Mouse (Mus musculus): ENCODE results near the gene Tmem132b.

Gene Tmem132b

DNA sequence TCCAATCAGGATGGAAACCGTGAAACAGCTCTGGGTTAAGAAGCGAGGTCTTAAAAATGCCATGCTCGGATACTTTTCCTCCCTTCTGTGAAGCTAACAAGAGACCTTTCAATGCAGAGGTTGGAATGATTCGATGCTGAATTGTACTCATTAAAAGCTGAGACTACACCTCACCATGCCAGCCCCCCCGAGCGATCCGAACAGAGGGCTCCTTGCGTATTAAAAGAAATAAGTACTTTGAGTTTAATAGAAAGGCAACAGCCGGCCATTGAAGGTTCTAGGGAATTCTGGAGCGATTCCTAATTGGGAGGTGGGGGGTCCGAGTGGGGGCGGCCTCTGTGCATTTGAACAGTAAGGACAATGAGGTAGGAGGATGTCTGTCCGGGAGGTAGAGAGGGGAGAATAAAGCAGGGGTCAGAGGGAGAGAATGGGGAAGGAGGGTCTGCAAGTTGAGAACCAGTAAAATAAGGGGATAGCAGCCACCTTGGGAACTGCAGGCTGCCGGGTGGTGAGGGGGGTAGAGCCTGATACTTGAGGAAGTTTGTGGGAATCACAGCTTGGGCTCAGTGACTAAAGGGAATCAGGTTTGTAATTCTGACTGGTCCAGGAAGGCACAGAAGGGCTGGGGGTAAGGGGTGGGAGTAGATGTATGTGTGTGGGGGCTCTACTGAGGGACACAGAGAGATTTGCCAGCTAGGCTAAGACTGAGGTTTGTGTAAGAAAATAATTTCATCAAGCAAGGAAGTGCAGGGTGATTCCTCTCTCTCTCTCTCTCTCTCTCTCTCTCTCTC, 127.6 kb downstream of the Tmem132b start:
- no peak for DNase-seq (ENCODE audit: low spot score in 2 of 2)

DNA sequence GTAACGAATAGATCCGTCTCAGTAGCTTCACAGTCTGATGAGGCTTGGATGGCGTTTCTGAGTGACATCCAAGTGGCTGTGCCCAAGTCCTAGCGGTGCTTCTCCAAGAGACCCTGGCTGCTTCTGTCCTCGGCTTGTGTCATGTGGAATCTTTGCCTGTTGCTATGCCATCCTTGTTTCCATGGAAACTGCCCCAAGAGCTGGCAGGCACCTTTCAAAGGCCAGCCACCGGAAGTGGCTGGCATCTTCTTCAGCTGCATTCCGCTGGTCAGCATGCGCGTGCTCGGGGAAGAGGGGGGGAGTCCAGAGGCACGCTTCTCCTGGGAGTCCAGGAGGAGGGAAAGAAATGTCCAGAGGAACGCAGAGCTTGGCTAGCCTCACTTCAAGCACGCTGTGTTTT, 144.0 kb downstream of the Tmem132b start:
- DNase-seq (ENCODE audit: low spot score in 2 of 2), result no peak

DNA sequence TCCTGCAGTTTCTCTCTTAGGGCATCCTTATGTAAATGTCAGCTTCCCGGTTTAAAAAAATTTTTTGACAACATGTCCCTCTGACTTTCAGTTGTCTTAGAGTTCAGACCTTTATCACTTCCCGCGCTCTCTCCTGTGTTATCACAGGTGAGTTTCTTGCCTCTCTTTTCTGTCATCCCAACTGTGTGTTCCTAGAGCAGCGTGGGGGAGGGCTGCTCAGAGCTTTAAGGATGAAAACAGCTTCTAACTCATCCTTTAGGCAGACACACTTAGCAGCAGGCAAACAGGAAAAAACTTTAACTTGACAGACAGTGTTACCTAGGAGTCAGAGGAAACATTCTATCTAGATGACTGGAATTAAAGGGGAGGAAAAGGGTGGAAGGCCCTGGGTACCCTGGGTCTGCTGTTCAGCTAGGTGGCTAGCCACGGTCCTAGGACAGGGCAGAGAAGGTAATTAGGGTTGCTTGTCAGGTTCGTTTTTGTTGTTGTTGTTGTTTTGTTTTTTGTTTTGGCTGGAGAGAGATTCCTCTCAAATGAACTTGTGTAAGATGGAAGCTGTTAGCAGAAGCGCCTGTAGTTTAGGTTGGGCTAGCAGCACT, 144.6 kb downstream of the Tmem132b start:
- DNase-seq (ENCODE audit: low spot score in 2 of 2), result no peak

DNA sequence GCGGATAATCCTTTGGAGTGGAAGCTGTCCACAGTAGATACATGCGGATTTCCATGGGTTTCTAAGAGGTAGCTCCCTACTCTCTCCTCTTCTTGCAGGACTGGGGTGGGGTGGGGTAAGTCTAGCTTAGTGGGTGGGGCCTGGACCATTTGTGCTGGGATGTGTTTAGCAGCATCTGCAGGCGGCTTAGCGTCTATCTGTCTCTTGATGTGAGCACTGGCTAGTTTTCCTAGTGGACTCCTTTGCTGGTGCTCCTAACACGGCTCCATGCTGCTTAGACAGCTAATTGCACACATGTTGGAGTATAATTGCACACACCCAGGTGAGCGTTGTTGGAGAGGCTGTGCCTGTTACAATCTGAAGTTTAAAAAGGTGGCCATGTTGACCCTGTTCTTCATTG, 149.3 kb downstream of the Tmem132b start:
- no peak for DNase-seq (ENCODE audit: low spot score in 2 of 2)

DNA sequence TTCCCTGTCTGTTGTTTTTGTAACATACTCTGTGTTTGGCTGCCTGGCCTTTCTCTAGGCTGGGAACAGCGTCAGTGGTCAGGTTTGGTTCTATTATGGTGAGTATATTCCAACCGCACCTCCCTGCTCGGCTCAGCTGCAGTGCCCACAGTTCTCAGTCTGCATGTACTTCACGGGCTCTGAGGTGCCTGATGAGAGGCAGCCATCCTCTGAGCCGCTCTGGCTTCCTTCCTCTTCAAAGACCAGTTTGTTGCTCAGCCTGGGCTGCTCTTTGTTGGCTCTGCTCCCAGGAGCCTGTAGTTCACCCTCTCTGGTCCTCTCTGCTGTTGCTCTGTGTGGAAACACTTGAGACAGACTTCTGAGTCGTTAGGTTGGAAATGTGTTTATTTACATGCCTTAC, 151.9 kb downstream of the Tmem132b start:
- no peak for DNase-seq (ENCODE audit: low spot score in 2 of 2)

DNA sequence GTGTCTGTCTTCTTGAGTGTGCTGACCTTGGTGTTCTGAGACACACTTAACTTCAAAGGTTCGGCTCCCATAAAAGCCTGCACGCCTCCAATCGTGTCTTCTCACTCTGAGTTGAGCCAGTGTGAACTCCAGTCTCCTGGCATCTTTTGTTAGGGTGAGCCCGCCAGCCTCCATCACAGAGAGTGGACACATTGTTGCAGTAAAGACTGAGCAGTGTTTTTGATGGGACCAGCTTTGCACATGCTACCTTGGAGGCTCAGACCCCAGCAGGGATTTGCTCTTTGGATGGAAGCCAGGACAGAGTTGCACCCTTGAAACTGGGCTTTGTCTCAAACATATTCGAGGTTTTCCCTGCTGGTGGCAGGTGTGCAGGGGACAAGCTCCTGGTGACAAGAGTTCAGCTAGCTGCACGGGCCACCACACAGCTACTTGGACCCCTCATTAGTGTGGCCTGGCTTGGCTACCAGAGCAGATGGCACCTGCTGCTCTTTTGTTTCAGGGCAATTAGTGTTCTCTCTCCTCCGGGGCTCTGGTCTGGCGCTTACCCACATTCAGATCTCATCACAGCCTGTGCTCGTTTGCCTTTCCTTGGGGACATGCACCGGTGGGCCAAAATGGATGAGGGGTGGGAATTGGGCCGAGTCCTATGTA, 154.2 kb downstream of the Tmem132b start:
- DNase-seq (ENCODE audit: low spot score in 2 of 2), result no peak

DNA sequence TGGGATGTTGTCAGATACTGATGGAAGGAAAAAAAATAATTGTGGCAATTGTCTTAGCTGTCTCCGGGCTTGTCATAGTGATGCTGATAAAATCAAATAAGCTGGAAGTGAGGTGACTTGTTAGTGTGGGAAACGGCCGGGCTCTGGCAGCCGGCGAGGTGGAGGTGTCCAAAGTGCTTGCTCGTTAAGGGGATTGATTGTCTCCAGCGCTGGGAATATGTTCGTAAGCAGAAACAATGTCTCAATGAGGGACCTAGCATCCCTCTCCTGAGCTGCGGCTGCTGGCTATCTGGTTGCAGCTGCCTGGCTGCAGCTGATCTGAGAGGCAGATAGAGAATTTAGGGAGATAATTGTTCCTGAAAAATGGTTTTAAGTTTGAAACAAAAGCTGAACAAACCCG, 161.0 kb downstream of the Tmem132b start:
- DNase-seq (ENCODE audit: low spot score in 2 of 2), result no peak

DNA sequence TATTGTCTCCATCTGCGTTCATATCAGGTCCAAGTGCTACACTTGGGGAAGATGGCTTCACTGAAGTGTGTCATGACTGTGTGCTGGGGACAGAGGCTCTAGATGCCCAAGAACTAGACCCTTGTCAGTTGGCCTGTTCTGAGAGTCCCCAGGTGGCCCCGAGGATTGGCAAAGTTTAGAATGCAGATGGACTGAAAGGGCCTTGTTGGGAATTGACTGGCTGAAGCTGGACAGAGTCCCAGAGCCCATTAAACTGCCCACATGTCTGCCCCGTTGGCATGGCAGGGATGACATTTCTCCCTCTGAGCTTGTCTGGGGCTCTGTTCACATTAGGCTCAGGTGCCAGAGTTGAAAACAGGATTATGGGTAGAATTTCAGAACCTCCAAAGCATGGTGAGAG, 167.8 kb downstream of the Tmem132b start:
- no peak for DNase-seq (ENCODE audit: low spot score in 2 of 2)

DNA sequence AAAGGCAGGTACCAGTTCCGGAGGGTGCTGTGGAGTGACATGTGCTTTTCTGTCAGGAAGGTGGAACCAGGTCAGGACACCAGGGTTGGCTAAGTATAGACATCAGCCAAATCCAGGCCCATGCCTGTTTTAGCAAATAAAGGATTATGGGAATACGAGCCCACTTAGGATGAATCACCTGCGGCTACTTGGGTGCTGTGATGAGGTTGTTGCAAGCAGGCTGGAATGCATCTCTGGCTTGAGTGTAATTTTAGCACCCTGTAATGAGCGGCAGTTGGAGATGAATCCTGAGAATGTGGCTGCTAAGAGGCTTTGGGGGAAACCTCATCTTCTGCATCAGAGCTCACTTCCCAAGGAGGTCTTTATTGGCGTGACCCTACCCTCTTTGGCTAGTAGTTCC, 168.7 kb downstream of the Tmem132b start:
- no peak for DNase-seq (ENCODE audit: low spot score in 2 of 2)

DNA sequence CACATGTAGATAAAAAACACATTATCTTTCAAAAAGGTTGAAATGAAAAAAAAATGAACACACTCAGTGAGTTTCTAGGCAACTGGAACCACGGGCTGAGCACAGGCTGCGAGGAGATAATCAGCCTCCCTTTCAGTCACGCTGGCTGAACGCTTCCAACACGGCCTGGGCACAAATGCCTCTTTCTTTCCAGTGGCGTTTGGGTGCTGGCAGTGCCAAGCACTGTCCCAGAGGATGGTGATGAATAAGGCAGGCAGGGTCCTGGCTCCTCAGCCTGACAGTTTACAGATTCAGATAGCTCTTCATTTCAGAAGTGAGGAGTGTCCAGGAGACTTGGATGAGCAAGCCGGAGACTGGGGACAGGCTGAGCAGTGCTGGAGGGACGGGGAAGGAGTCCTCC, 173.8 kb downstream of the Tmem132b start:
- DNase-seq (ENCODE audit: low spot score in 2 of 2), result no peak

DNA sequence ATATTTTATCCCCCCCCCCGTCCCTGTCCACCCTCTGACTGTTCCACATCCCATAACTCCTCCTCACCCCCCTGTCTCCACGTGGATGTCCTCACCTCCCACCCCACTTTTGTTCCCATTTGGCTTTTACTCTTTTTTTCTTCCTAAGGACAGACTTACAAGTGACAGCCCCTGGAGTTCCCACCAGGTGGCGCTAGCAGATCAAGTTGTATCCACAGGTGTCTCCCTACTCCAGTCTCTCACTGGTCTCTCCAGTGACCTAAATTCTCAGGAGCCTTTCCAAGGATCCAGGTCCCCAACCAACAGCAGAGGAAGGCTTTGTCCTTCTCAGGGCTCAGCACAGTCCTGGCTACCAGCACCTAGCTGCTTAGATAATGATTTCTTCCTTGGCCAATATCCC, 177.6 kb downstream of the Tmem132b start:
- peak in 1 of 2 experiments; percentile 66 for DNase-seq (ENCODE audit: low spot score in 2 of 2)

DNA sequence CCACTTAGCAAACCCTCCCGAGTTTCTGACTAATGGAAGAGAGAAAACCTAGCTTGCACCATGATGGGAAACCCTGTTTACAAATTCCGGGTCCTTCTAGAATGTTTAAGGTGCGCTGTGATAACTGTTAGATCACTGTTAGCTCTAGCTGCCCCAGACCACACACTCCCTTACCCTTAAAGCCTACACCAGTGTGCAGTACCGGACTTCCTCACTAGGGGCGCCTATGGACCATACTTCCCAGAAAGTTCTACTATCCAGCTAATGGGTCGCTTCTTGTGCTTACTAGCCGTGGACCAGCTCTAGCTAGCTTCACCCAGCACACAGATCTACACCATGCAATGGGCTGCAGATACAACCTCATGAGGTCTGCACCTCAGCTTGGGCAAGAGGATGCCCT, 195.2 kb downstream of the Tmem132b start:
- DNase-seq (ENCODE audit: low spot score in 2 of 2), result no peak

DNA sequence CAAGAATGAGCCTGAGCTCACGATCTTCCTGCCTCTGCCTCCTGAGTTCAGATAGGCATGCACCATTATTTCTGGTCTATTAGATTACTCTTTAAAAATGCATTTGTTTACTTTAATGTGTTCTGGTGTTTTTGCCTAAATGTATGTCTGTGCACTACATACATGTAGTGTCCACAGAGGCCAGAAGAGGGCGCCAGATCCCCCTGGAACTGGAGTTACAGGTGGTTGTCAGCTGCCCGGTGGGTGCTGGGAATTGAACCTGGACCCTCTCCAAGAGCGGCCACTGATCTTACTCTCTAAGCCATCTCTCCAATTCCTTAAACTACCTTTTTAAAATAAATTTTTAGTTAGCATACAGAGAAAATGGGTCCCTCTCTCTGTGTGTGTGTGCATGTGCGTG, 195.9 kb downstream of the Tmem132b start:
- no peak for DNase-seq (ENCODE audit: low spot score in 2 of 2)

DNA sequence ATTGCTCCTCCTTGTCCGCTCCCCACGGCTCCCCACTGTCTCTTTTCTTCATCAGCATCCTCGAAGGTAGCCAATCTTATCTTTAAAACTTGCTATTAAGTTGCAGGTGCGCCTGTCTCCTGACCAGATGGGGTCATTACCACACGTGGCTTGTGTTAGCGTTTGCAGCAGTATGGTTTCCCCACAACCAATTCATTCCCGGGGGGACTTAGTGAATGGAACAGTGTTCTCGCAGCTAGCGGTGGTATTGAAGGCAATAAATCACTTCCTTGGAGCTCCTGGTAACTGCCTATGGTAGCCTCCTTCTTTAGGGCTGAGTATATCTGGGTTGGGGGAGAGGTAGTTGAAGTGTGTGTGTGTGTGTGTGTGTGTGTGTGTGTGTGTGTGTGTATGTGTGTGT, 196.4 kb downstream of the Tmem132b start:
- DNase-seq (ENCODE audit: low spot score in 2 of 2), result no peak

DNA sequence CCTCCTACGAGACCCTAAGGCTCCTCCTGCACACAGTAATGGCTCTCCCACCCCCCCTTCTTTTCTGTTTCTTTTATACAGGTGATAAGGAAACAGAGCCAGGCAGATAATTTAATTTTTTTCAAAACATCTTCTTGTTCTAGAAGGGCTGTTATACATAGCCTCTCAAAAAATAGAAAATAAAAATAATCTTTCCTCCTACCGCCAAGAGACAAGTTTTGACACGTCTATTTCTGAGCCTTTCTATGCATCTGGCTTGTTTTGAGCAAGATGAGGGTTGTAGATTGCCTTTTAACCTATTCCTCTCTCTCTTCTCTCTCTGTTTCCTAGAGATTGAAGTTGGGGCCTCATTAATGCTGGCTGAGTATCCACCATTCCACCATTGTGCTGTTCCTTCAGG, 196.9 kb downstream of the Tmem132b start:
- no peak for DNase-seq (ENCODE audit: low spot score in 2 of 2)

DNA sequence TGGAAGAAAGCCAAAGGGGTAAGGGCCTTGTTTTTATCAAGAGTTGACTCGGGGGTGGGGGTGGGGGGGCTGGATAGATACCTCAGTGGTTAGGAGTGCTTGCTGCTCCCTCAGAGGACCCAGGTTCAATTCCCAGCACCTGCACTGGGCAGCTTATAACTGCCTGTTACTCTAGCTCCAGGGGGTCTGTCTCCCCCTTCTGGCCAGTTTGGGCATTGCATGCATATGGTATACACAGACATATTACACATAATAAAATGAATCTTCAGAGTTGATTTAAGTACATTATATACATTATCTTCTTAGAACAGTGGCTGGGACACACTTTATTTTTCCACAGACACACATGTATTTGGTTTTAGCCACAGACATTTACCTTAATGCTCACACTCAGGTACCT, 202.2 kb downstream of the Tmem132b start:
- DNase-seq (ENCODE audit: low spot score in 2 of 2), result no peak

DNA sequence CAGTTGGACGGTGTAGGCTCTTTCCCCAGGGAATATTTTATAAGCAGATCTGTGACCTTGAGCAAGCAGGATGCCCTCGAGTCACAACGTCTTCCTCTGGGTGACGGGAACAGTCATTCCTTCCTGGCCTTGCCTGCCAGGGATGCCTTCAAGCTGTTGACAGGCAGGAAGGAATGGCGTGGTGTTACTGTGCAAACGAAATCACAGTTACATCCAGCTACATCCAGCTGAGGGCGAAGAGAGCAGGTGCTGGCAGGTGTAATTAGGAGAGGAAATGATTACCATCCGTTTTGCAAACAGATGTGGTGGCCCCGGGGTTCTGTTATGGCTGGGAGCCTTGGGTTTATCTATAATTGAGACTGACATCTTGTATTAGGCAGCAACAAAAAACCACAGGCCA, 205.5 kb downstream of the Tmem132b start:
- no peak for DNase-seq (ENCODE audit: low spot score in 2 of 2)

DNA sequence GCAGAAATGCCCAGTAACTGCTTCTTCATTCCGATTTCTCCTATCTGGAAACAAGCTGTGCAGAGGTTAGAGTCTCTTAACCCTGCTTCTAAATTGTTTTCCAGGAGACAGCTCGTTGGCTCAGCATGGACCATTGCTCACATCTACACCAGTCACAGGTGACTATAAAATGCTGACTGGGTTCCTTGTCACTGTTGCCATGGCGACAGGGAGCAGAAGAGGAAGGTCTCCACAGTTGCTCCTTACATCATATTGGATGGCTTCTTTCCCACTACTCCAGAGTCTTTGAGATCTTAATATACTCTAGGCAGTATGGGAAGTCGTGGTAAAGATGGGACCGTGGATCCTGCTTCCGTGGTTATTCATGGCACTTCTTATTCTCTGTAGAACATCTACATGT, 211.9 kb downstream of the Tmem132b start:
- DNase-seq (ENCODE audit: low spot score in 2 of 2), result no peak

DNA sequence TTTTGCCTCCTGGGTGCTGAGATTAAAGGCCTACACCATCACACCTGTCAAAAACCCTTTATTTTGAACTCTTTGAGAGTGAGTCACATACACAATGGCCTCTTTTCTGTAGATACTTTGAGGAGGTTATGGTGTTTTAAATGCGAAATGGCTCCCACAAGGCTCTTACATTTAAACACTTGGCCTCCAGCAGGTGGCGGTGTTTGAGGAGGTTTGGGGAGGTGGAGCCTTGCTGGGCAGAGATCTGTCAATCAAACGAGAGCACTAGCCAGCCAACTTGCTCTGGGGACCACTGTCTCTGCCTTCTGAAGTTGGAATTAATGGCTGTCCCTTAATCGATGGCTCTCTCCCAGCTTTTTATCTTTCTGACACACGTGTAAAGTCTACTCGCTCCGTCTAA, 214.2 kb downstream of the Tmem132b start:
- no peak for DNase-seq (ENCODE audit: low spot score in 2 of 2)

DNA sequence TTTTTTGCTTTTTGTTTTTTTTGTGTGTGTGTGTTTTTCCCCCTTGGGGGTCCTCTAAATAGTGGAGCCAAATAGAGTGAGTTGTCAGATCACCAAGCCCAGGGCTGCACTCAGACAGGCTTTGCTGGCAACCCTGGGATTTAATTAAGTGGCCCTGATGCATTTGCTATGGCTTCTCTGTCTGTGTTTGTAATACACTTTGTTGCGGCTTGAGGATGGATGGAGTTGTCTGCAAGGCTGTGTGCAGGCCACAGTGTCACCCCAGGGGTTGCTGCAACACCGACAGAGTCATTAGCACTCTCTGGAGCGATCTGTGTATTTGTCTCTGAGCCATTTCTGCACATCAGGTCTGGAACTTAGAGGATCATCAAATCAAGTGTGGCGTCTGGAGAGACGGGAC, 219.9 kb downstream of the Tmem132b start:
- DNase-seq (ENCODE audit: low spot score in 2 of 2), result no peak

DNA sequence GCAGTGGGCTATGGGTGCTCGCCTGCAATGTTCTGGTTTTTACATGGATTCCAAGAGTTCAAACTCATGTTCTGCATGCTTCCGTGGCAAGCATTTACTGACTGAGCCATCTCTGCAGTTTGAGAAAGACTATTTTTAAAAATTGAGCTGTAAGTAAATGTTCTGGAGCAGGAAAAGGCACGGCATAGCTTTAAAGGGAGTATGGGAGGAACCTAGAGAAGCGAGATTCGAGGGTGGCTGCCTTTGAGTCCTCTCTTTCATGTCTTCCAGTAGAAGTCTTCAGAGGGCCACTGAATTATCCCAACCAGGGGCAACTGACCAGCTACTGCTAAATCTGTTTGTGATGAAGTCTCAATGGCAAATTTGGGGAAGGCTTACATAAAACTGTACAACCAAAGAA, 221.0 kb downstream of the Tmem132b start:
- no peak for DNase-seq (ENCODE audit: low spot score in 2 of 2)

DNA sequence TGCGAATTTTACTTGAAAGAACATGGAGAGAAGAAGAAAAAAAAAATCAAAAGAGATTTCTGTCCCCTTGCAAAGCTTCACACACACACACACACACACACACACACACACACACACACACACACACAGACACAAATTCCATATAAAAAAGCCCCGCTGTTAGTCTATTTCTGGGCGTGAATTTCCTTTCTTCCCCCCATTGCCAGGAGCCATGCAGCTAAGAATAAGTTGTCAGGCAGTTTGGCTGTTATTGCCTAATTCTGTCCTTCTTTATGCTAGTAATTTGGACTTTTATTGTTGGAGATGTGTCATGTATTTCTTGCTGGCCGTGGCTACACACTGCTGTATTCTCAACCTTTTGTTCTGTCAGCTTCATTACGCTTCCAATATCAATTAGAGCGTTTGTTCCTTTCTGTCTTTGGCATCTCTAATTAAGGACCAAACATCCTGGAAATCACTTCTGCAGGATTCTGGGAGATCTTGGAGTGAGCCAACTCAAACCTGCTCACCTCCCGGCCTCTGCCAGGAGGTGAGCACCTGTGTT, 225.5 kb downstream of the Tmem132b start:
- no peak for DNase-seq (ENCODE audit: low spot score in 2 of 2)

DNA sequence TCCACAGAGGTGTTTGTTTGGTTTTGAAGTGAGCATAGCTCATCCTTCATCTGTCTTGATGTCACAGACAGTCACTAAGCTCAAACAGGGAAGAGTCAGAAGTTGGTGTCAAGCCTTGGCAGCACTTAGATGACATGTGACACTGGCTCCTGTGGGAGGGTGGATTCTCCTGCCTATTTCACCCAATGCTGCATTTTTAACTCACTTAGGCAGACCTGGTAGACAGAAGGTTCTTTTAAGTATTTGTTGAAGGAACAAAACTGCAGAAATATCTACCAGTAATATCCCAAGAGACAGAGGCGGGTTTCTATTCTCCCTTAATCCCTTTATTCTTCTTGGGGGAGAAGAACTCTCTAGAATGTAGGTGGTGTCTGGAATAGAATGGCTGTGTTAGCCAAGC, 226.9 kb downstream of the Tmem132b start:
- DNase-seq (ENCODE audit: low spot score in 2 of 2), result no peak

All from urinary bladder, postnatal 4 days (tissue).